Mouse (Mus musculus) spleen, adult 10 weeks (tissue): ENCODE measurements around the gene Asns. TPM values are rescaled to one million over a fixed set of nuclear protein-coding genes. Genes with fewer than 3 reads are reported as not detected.

Experiments used
- polyA plus RNA-seq: library from polyadenylated mRNA; stranded (reverse); fragments of 350-450 nt; fragmentation: Illumina TruSeq; extraction: RNeasy Lipid Tissue Mini Kit (QIAGEN cat#74804); gene quantifications from one replicate; pipeline ENCODE4 v1.2.3, GENCODE M21; 2015; ENCODE audit warnings: low replicate concordance; ENCODE audit not compliant: insufficient read depth

Asns gene
- polyA plus RNA-seq: 6.7 TPM

GRCm38 (mm10) chr6:7692884-7693585 lies at the start of gene Asns:
Gene Asns (minus strand): TSS chr6:7693254.

Other genes with a start within 250 kb of the Asns start
- gene Tac1, start 138.4 kb downstream of the Asns start, polyA plus RNA-seq: not detected
- gene C1galt1, start 151.6 kb upstream of the Asns start, polyA plus RNA-seq: 68.4 TPM